Mouse (Mus musculus) liver, embryonic 14.5 days (tissue): Measurements from ENCODE around the gene Cep126.

Experiments used
- CTCF ChIP-seq: IDR thresholded peaks from 2 replicates; pipeline ENCODE4 v1.5.1; 2016; ENCODE audit warnings: antibody characterized with exemption, low read depth, control low read depth
- EP300 ChIP-seq: IDR thresholded peaks from 2 replicates; pipeline ENCODE4 v1.6.1; 2016; ENCODE audit warnings: antibody characterized with exemption, low read depth

GRCm38 (mm10) chr9:8114516-8114915, 19.6 kb downstream of the Cep126 start:
- TF ChIP-seq CTCF (no peak), EP300 (no peak)
